Mouse (Mus musculus) thymus, adult 2 months (tissue): ENCODE data around the gene Pafah2. TPM values are rescaled to one million over a fixed set of nuclear protein-coding genes. Genes with fewer than 3 reads are reported as not detected.

Experiments used
- DNase-seq: peaks from one replicate; pipeline ENCODE4 v3.0.0; 2021
- H3K27ac ChIP-seq: fragments of 200-500 bp; 2 replicates; pipeline ENCODE4 v1.5.1; 2012; ENCODE audit warnings: low read length, control low read depth; ENCODE audit not compliant: control insufficient read depth, insufficient read depth
- H3K27me3 ChIP-seq: fragments of 200-500 bp; 2 replicates; pipeline ENCODE4 v1.6.1; 2012; ENCODE audit warnings: mild to moderate bottlenecking, low read length, moderate library complexity, mixed read lengths; ENCODE audit not compliant: control insufficient read depth, insufficient read depth
- H3K36me3 ChIP-seq: fragments of 200-500 bp; 2 replicates; pipeline ENCODE4 v1.6.1; 2012; ENCODE audit warnings: mild to moderate bottlenecking, low read length, moderate library complexity; ENCODE audit not compliant: control insufficient read depth, insufficient read depth
- H3K4me1 ChIP-seq: fragments of 200-500 bp; replicated peaks from 2 replicates; pipeline ENCODE4 v1.6.1; 2012; ENCODE audit warnings: low read length; ENCODE audit not compliant: control insufficient read depth, insufficient read depth
- H3K4me3 ChIP-seq: fragments of 200-500 bp; 2 replicates; pipeline ENCODE4 v1.5.1; 2012; ENCODE audit warnings: mild to moderate bottlenecking, low read length, control low read depth, moderate library complexity; ENCODE audit not compliant: control insufficient read depth, insufficient read depth
- CTCF ChIP-seq: fragments of 200-500 bp; IDR thresholded peaks from 2 replicates; pipeline ENCODE4 v1.5.1; 2012; ENCODE audit warnings: mild to moderate bottlenecking, control low read depth, low read length, moderate library complexity, borderline replicate concordance; ENCODE audit not compliant: control insufficient read depth, poor library complexity, insufficient read depth; ENCODE audit errors: extremely low read depth
- POLR2A ChIP-seq: fragments of 200-500 bp; IDR thresholded peaks from 2 replicates; pipeline ENCODE4 v1.6.1; 2012; ENCODE audit warnings: mild to moderate bottlenecking, low read length, control low read depth, moderate library complexity; ENCODE audit not compliant: control insufficient read depth, poor library complexity, insufficient read depth; ENCODE audit errors: extremely low read depth
- WGBS: fragments of 180-500 bp; shearing (Covaris S2); methylation state at CpG from one replicate; pipeline ENCODE4 v1.1.7; 2018; 5-methylcytosine and 5-hydroxymethylcytosine counted together
- polyA plus RNA-seq: library from polyadenylated mRNA; depleted of rRNA; stranded (reverse); fragments of >200 nt; gene quantifications from 2 replicates; pipeline ENCODE4 v1.2.3, GENCODE M21; 2012

Pafah2 gene
- polyA plus RNA-seq, 1 experiment, result 12.2 TPM

DNA sequence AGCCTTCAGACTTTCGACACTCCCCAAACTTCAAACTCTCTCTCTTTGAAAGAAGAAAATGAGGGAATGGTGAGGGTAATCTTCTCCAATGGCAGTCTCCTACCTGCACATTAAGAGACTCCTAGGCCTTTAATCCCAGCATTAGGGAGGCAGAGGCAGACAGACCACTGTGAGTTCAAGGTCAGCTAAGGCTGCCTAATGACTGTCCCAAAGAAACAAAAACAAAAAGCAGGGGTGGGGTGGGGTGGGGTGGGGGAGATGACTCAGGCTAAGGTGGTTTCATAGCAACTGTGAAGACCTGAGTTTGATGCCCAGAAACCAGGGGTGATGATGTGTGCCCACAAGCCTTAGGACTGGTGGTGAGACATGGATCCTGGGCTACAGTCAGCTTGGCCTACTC, 49.4 kb downstream of the Pafah2 start:
- no peaks in the 10 kb centered on the region for H3K36me3 ChIP-seq
- peaks cover 30% of the 10 kb centered on the region for H3K4me1 ChIP-seq
- no peaks in the 10 kb centered on the region for H3K27me3 ChIP-seq
- H3K27ac ChIP-seq, result no peak overlapping the region
- TF ChIP-seq POLR2A, result no peak
- TF ChIP-seq CTCF, result no peak
- 100% methylated on average over 1 of the region's 1 CpGs for WGBS
- DNase-seq, result no peak
- no peak overlapping the region for H3K4me3 ChIP-seq

GRCm38 (mm10) chr4:134447966-134448365, 51.8 kb downstream of the Pafah2 start:
- WGBS, result 51% methylated on average over 22 of the region's 23 CpGs
- Histone ChIP-seq H3K4me1 (peaks cover 30% of the 10 kb centered on the region), H3K27ac (no peak overlapping the region), H3K36me3 (no peaks in the 10 kb centered on the region), H3K27me3 (no peaks in the 10 kb centered on the region), H3K4me3 (no peak overlapping the region)
- DNase-seq, result no peak
- TF ChIP-seq POLR2A, result no peak
- no peak for TF ChIP-seq CTCF

DNA sequence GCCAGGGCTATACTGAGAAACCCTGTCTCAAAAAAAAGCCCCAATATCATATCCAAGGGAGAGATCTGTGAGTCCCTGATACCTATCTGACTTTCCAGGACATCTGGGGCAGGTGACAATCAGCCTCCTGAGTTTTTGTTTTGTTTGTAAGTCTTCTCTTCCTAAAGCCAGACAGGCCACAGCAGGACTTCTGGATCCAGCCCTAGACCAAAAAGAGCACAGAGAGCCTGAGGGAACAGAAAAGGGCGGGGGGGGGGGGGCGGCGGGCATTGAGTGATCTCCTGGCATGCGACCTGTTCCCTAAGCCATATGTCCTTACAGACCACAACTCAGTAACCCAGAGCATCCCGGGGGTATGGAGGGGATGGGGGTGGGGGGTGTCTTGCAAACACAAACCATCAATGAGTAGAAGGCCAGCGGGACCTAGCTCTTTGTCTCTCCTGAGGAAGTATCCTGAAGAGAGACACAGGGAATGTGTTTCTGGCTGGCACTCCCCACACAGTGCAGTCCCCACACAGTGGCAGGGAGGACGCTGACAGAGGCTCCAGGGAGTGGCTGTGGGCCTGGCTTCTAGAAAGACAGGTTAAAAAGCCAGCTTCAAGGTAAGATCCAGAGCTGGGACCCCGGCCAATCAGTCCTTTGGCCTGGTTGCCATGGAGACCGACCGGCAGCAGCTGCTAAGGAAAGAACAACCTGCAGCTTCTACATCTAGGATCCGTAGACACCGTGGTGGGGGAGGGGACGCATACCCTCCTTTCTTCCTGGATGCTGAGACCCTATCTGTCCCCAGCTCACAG, 53.7 kb downstream of the Pafah2 start:
- TF ChIP-seq CTCF (no peak), POLR2A (no peak)
- peaks cover 32% of the 10 kb centered on the region for H3K4me1 ChIP-seq
- no peak overlapping the region for H3K4me3 ChIP-seq
- 87% methylated on average over 13 of the region's 13 CpGs for WGBS
- no peak overlapping the region for H3K27ac ChIP-seq
- H3K36me3 ChIP-seq, result no peaks in the 10 kb centered on the region
- no peaks in the 10 kb centered on the region for H3K27me3 ChIP-seq
- no peak for DNase-seq

DNA sequence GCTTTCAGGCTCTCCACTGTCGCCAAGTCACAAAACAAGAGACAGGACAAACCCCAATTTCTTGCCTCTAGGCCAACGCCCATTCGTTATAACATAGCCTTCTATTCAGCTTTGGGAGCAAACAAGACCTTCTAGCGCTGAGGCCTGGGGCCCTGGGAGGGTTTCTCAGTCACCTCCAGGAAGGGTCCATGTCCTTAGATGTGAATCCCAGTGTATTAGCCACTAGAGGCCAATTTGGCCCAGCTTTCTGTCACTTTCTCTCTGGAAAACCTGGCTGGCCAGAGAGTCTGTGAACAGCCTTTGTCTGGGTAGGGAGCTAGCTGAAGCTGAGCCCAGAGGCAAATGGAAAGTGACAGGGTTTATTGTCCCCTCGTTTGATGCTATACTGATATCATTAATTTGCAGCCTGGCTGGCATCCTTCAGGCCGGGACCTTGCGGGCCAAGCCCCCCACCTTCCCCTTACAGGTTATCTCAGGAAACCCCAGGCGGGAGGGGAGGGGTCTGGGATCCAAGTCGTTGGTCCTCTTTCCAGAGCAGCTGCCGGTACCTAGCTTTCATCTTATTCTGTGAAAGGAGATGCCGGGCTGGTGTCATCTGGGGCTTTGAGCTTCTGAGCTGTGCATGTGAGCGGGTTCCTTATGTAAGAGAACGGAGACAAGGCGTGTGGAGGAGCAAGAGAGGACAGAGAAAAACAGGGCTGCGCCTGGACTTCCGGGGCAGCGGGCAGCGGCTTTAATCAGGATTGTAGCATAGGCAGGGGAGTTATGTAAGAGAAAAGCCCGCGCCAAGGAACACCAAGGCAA, 54.5 kb downstream of the Pafah2 start:
- no peak for TF ChIP-seq POLR2A
- TF ChIP-seq CTCF, result no peak
- Histone ChIP-seq H3K27ac (no peak overlapping the region), H3K27me3 (no peaks in the 10 kb centered on the region), H3K4me1 (peaks cover 37% of the 10 kb centered on the region), H3K4me3 (no peak overlapping the region), H3K36me3 (no peaks in the 10 kb centered on the region)
- DNase-seq, result no peak
- 85% methylated on average over 20 of the region's 20 CpGs for WGBS

GRCm38 (mm10) chr4:134451484-134451883, 55.4 kb downstream of the Pafah2 start:
- Histone ChIP-seq H3K27ac (no peak overlapping the region), H3K27me3 (no peaks in the 10 kb centered on the region), H3K36me3 (no peaks in the 10 kb centered on the region), H3K4me3 (no peak overlapping the region), H3K4me1 (peaks cover 32% of the 10 kb centered on the region)
- WGBS, result 83% methylated on average over 9 of the region's 9 CpGs
- DNase-seq, result no peak
- no peak for TF ChIP-seq POLR2A
- TF ChIP-seq CTCF, result no peak

- Histone ChIP-seq H3K4me1 (peaks cover 24% of the 10 kb centered on the region), H3K27ac (no peak overlapping the region), H3K36me3 (no peaks in the 10 kb centered on the region), H3K4me3 (no peak overlapping the region), H3K27me3 (no peaks in the 10 kb centered on the region)
- TF ChIP-seq CTCF (no peak), POLR2A (no peak)
- peak; percentile 43 for DNase-seq
- WGBS, result 92% methylated on average over 34 of the region's 34 CpGs
Measured at GRCm38 (mm10) chr4:134453619-134454400, 57.7 kb downstream of the Pafah2 start.
